Mouse (Mus musculus) c-Kit-negative CD71-positive TER-119-positive erythroid progenitor cells, embryonic 14.5 days (primary cell): ENCODE measurements around the gene Slc41a2.
"Not testable (repeated sequence)": the region's sequence is repeated elsewhere in the genome, so short reads cannot be mapped to it uniquely, and the experiment has no call there.

Source experiments
- DNase-seq: peaks from one replicate; pipeline ENCODE4 v3.0.0-alpha.2; 2013; ENCODE audit warnings: low read depth, low spot score

Gene Slc41a2

DNA sequence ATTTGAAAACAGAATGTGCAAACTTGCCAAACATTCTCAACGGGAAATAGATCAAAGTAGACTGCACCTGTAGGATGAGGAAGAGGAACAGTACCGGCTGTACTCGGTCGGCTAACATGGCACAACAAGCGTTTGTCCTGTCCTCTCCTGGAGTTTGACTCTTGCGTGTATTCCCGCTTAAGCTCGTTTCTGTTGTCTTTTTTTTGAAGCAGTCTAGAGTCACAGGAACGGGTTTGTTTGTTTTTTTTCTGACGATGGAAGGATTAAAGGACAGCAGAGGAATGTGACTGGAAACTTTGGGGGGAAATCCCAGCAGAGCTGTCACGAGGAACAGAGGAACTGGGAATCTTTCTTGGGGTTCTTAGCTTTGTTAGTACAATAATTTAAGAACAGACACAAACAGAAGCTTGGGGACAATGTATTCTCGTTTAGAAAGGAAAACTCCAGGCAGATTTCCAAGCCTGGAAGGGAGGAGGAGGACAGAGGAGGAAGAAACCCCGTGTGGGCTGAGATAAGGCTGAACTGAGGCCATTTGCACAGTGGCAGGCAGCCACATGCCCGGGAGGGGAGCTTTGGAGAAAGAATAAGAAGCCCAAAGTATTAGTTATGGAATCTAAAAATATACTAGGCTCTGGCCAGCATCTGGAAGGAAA, 16.1 kb upstream of the Slc41a2 start:
- no peak for DNase-seq

DNA sequence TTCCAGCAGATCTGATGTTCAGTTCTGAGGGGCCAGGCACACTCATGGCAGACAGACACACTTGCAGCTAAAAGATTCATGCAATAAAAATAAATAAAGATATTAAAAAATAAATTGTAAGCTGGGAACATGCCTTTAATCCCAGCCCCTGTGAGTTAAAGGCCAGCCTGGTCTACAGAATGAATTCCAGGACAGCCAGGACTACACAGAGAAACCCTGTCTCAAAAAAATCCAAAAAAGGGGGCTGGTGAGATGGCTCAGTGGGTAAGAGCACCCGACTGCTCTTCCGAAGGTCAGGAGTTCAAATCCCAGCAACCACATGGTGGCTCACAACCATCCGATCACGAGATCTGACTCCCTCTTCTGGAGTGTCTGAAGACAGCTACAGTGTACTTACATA, 14.1 kb upstream of the Slc41a2 start:
- DNase-seq, result not testable (repeated sequence)

DNA sequence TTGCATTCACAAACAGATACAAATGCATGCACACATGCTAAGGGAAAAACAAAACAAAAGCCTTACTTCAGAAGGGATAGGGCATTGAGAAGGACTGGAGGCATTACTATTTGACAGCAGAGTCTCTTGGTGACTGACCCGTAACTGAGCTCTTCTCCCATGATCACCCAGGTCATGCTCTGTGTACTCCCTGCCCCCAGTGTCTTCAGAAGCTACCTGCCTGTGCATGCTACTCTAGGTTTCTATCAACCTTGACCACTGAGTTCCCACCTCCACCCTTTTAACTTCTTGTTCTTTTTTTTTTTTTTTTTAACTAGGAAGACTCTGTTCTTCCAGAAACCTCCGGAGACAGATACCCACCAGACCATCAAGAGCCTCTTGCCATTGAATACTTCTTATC, 13.0 kb upstream of the Slc41a2 start:
- DNase-seq, result no peak

DNA sequence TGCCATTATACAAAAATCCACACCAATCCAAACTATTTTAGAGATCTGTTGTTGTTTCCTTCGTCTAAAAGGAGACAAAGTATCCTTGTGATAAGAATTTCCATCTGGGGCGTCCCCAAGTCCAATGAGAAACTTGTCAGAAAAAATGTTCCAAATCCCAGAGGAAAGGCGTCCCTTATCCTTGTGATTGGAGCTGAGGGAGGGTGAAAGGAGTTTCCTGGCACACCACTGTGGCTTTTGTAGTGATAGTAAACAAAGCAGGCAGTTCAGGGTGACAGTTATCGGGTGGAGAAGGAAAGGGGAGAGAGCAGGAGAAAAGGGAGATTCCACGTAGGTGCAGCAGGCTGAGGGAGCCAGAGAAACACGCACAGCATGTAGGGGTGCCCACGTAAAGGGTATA, 9.8 kb upstream of the Slc41a2 start:
- DNase-seq, result no peak

DNA sequence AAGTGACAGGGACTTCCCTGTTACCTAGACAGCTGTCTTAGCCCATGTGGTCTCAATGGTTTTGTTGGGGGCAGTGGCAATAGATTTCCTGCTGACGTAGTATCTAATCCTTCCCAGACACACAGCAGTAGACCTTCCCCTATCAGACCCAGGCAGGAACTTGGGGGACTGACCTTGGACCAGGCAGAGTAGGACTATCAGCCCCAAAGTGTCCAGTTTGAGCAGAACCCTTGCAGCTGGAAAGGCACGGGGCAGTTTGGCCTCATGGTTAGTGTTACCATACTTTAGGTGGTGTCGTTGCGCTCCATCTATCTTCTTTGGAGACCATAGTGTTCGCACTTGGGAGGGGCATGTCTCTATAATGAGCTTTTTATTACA, 8.7 kb upstream of the Slc41a2 start:
- no peak for DNase-seq

DNA sequence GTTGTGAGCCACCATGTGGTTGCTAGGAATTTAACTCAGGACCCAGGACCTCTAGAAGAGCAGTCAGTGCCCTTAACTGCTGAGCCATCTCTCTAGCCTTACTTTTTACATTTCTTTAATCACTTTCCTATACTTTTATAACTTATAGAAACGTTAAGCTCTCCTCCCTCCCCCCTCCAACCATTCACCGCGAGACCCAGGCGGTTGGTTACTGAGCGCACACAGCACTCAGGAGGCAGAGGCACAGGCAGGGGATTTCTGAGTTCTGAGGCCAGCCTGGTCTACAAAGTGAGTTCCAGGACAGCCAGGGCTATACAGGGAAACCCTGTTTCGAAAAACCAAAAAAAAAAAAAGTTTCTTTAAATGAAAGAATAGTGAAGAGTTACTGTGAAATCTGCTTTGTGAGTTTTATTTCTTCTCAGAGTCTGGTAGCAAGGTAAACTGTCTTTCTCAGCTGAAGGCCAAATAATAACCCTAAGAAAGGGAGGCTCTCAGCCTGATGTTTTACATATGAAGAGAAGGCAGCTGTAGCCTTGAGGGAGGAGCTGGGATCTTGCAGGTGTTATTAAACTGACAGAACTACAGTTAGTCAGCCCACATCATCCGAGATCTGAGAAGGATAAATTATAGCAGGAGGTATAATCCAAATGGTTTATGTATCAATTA, 8.1 kb upstream of the Slc41a2 start:
- DNase-seq, result no peak

DNA sequence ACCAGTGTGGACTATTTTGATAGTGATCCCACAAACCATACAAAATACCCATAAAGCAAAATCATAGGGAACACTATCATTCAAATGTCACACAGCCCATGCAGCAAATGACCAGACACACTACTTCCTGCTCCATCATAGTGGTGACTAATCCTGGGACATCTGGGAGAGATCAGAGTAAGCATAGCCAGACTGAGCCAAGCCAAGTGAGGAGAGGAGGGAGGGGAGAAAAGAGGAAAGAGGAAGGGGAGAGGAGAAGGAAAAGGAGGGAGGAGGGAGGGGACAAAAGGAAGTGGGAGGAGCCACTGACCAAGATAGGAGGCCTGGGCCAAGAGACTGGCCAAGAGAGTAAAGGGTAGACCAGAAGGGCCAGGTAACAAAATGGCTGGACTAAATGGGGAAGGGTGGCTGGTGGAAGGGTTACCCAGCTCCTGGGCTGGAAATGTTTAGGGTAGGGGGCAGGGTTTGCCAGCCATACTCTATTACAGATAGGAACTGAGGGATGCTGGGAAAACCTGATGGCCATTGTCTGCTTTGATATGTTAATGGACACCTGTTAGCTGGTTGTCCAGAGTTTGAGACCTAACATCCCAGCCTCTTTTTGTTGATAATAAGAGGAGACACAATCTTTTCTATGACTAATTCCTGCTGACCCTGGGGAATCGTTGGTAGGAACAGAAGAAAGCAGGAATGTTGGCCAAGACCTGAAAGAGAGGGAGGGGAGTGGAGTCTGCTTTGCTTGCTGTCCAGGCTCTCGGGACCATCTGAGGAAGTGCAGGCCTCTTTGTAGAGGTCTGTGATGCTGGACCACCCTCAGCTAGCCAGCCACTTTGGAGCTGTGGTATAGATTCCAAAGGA, 6.4 kb upstream of the Slc41a2 start:
- DNase-seq, result no peak

DNA sequence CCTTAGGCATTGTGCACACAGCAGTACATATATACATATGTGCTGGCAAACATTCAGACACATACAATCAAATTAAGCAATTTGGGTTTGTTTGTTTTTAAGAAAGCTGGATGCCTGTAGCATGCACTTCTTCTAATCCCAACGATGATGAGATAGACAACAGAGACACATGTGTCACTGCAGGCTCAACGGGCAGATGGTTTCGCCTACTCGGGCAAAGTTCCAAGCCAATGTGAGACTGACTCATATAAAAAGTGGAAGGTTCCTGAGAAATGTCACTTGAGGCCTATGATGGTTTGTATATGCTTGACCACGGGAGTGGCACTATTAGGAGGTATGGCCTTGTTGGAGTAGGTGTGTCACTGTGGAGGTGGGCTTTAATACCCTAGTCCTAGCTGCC, 5.5 kb upstream of the Slc41a2 start:
- no peak for DNase-seq

DNA sequence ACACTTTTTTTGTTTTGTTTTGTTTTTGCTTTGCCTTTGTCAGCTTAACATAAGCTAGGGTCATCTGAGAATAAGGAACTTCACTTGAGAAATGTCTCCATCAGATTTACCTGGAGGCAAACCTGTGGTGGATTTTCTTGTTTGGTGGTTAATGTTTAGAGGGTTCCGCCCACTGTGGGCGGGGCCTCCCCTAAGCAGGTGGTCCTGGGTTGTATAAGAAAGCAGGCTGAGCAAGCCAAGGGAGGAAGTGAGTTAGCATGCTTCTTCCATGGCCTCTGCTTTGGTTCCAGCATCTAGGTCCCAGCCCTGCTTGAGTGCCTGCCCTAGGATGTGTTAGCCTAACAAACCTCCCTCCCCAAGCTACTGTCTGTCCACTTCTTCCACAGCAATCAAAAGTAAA, 3.5 kb upstream of the Slc41a2 start:
- no peak for DNase-seq

DNA sequence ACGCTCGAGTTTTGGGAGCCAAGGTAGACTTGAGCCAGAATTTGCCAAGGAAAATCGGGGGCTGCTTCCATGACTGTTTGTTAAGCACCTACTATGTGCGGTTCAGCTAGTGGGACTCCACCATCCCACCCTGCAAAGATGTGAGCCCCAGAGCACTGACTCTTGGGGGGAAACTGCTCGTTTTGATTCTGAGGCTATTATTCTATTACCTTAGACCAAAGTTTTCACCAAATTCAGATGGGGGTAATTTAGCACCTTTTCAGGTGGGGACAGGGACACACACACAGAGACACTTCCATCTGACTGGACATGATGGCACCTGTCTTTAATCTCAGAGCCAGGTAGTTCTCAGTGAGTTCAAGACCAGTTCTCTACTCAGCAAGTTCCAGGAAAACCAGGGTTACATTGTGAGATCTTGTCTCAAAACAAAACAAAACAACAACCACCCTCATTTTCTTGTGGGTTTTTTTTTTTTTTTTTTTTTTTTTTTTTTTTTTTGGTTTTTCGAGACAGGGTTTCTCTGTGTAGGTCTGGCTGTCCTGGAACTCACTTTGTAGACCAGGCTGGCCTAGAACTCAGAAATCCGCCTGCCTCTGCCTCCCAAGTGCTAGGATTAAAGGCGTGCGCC, 403 bp upstream of the Slc41a2 start:
- no peak for DNase-seq

DNA sequence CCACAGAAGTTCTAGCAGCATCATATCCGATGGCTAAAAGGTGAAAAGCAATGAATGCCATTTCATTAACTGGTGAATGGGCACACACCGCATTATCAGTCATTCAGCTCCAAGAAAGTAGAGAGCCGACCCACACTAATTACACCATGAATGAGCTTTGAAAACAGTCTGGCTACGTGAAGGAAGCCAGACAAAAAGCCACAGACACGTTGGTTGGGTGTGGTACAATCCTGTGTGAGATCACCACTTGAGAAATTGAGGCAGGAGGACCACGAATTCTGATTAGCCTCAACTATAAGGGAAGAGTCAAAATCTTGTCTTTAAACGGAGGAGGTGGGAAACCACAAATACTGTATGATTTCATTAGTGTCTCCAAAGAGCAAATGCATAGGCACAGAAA, 1.3 kb downstream of the Slc41a2 start:
- no peak for DNase-seq

DNA sequence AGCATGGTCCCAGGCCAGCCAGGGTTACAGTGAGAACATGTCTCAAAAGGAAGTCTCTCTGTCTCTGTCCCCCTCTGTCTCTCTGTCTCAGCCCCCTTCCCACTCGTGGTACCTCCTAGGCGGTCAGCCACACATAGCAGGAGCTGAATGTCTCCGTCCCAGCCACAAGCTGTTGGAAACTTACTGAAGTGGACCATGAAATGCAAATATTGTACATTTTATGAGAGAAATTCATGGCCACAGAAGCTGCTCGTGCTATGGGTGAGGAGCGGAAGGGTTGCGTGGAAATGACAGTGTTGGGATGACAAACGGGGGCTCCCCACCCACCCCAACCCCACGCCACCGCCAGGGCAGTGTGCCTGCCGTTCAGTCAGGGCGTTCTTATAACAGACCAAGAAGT, 5.1 kb downstream of the Slc41a2 start:
- no peak for DNase-seq

DNA sequence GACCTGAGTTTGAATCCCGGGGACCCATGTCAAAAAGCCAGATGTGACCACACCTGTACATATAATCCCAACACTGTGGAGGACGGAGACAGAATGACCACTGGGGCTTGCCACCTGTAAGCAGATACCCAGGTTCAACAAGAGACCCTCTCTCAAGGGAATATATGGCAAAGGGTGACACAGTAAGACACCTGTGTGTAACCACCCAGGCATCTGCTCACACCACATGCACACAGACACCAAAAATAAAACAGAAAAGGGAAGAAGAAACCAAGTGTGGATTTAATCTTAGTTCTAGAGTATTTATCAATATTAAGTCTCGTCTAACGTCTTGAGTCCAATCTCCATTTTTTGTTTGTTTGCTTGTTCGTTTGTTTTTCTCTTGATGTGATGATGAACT, 5.9 kb downstream of the Slc41a2 start:
- no peak for DNase-seq

DNA sequence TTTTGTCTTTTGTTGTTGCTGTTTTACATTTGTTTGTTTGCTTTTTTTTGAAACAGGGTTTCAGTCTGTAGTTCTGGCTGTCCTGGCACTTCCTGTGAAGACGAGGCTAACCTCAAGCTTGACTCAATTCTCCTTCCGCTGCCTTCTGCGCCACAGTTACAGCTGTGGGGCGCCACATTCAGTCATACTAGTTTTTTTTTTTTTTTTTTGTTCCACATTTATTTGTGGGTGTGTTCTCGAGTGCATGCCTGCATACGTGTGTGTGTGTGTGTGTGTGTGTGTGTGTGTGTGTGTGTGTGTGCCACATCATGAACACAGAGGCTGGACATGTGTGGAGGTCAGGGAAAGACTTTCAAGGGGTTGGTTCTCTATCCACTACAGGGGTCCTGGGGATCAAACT, 7.3 kb downstream of the Slc41a2 start:
- no peak for DNase-seq

DNA sequence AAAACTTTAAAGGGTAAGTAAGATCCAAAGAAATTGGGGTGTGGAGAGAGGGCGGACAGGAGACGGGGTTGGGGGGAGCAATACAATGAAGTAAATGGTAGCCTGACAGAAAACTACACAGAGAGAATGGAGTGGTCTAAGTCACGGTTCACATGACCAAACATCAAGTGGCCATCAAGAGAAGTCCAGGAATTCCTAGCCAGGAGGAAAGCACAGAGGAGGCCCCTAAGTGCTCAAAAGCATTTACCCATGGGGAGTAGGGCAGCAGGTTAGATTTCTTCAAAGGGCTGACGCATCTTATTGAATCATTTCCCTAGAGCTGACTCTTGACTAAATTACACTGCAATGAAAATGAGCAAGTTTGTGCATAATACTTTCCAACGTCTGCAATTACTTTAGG, 8.9 kb downstream of the Slc41a2 start:
- no peak for DNase-seq

DNA sequence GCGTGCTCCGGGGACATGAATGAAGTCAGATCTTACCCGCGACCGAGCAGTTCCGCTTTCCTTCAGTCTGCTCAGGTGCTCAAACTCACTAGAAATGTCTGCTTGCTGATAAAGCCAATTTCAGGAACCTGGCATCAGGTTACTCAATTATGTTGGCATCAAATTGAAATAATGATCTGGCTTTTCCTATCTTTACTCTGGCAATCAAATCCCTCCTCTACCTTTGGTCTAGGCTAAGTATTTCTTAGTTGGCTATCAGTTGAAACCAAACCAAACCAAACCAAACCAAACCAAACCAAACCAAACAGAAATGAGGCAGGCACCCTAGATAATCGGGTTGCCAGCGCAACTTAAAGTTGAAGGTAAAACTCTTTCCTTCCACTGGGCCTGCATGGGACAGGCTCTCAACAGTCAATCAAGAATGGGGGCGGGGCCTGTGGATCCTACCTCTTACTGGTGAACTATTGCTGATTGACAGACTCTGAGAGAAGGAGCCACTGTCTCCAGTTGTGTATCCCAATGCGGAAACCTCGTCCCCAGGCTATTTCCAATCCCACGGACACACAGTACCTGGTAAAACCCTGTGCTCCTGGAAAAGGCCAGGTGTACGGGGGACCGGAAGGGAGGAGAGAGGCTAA, 10.9 kb downstream of the Slc41a2 start:
- DNase-seq, result no peak

DNA sequence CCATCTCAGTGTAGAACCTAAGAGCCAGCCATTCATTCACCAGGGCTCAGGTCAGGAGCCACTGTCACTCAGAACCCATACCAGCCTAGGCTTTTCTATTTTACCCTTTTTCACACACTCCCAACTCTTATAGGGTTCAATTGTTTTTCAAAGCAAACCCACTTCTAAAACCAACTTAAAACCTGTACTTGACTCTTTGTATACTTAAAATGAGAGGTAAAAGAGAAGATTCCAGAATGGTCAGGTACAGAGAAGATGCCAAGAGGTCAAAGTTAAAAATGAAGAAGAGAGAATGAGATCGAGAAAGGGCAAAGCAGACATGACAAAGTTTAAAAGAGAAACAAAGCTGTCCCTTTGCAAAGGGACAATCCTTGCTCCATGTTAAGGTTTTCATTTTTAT, 11.8 kb downstream of the Slc41a2 start:
- DNase-seq, result no peak

DNA sequence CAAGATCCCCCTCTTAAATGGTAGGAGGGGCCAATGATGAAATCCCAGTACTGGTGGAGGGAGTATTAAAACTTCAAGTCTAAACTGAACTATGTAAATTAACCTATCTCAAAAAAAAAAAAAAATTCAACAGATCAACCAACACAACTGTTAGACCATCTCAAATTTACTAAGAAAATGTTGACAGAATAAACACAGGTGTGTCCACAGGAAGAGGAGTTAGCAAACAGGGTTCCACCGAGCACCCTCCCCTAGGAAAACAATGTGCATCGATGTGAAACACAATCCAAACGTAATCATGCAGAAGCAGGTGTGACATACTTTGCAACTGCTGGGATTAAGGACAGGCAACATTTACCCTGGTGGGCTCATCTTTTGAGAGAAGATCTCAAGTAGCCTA, 12.8 kb downstream of the Slc41a2 start:
- no peak for DNase-seq

DNA sequence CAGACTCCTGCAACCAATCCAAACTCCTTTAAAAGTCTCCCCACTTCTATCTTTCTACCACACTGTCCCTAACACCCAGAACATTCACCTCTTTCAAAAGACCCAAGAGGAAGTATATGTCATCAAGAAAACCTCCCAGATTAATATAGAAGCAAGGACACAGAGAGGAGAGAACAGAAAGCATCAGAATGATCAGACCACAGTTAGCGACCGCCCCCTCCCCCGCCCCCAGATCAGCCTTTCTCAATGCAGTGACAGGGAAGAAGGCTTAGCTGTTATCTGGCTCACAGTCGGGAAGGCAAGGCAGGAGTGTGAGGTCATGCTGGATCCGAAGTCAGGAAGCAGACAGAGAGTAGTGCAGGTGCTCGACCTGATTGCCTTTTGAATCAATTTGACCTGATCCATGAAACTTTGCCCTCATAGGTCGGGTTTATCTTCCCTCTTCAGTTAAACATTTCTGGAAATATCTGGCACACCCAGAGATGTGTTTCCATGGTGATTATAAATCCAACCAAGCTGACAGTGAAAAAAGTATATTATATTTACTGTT, 15.1 kb downstream of the Slc41a2 start:
- no peak for DNase-seq

DNA sequence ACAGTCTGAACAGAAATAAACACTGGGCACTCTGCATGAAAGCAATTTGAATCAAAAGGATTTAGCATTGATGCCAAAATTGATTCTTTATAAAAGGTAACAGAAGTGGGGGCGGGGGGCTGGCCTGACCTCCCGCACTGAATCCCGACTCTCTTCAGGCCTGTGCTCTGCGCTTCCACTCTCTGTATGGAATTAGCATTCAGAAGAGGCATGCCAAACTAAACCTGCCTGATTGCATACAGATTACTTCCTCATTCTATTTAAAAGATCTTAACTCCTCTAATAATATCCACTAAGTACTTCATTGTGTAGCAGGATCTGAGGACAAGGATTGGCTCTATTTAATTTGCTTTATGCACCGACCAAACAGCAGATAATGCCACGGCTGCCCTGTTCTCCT, 16.2 kb downstream of the Slc41a2 start:
- no peak for DNase-seq

DNA sequence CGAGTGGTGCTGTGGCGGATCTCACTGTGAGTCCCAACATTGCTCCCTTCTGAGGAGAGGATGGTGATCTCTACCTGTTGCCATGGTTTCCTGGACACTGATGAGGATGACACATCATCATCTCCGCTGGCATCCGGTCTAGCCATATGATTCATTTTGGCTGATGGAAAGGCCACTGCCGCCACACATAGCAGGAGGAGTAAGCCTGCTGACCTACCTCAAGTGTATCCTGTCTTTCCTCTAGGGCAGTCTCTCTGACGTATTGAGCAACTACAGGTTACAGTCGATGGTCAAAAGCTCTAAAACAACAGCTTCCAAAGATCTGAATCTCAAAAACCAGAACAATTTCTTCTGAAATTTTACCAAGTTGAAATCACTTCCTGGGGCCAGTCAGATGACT, 16.8 kb downstream of the Slc41a2 start:
- no peak for DNase-seq

DNA sequence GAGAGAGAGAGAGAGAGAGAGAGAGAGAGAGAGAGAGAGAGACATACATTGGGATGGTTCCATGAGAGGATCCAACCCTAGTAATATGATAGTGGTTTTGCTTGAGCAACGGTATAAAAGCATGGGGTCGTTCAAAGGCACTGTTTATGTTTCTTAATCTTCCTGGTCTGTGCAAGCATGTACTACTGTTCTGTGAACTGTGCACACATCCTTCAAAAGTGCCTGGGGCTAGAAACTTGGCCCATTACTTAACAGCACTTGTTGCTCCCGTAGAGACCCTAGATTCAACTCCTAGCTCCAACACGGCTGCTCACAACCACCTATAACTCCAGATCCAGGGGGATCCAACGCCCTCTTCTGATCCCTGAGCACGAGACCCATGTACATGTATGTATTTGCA, 17.3 kb downstream of the Slc41a2 start:
- DNase-seq, result no peak
